Mouse (Mus musculus): ENCODE measurements around the gene Defb19. TPM values are rescaled to one million over a fixed set of nuclear protein-coding genes. Genes with fewer than 3 reads are reported as not detected.

The Defb19 gene
- polyA plus RNA-seq, 1 experiment: not detected

- H3K36me3 ChIP-seq (ENCODE audit: control insufficient read depth): no peaks in the 10 kb centered on the region
- H3K4me1 ChIP-seq (ENCODE audit: control insufficient read depth): no peaks in the 10 kb centered on the region
- no peak overlapping the region for H3K4me3 ChIP-seq (replicated peaks)
- no peaks in the 10 kb centered on the region for H3K27me3 ChIP-seq (ENCODE audit: control insufficient read depth)
- no peaks in the 10 kb centered on the region for H3K9me3 ChIP-seq (ENCODE audit: control insufficient read depth, low read length)
- TF ChIP-seq GATA1 (IDR thresholded peaks at IDR 0.05; ENCODE audit: low read length) (no peak), TAL1 (IDR thresholded peaks at IDR 0.05; ENCODE audit: low read length) (no peak)
Observed at GRCm38 (mm10) chr2:152569881-152570280, 10.2 kb downstream of the Defb19 start.

GRCm38 (mm10) chr2:152569038-152569437 is 11.1 kb downstream of the Defb19 start, which contains the start of gene Gm17416:
Gm17416 (plus strand) TSS chr2:152569338.
- no peaks in the 10 kb centered on the region for H3K4me1 ChIP-seq (ENCODE audit: control insufficient read depth)
- H3K27me3 ChIP-seq (ENCODE audit: control insufficient read depth): no peaks in the 10 kb centered on the region
- TF ChIP-seq GATA1 (IDR thresholded peaks at IDR 0.05; ENCODE audit: low read length) (no peak), TAL1 (IDR thresholded peaks at IDR 0.05; ENCODE audit: low read length) (no peak)
- no peaks in the 10 kb centered on the region for H3K9me3 ChIP-seq (ENCODE audit: control insufficient read depth, low read length)
- no peaks in the 10 kb centered on the region for H3K36me3 ChIP-seq (ENCODE audit: control insufficient read depth)
- H3K4me3 ChIP-seq (replicated peaks): no peak within 1 kb of the TSS

GRCm38 (mm10) chr2:152556655-152557054 is 23.5 kb downstream of the Defb19 start:
- Histone ChIP-seq H3K9me3 (ENCODE audit: control insufficient read depth, low read length) (no peaks in the 10 kb centered on the region), H3K4me3 (replicated peaks) (no peak overlapping the region), H3K36me3 (ENCODE audit: control insufficient read depth) (no peaks in the 10 kb centered on the region), H3K27me3 (ENCODE audit: control insufficient read depth) (no peaks in the 10 kb centered on the region; the same call in 1 of the 2 replicates), H3K4me1 (ENCODE audit: control insufficient read depth) (no peaks in the 10 kb centered on the region; the same call in 1 of the 2 replicates)
- TF ChIP-seq TAL1 (IDR thresholded peaks at IDR 0.05; ENCODE audit: low read length): no peak
- no peak for TF ChIP-seq GATA1 (IDR thresholded peaks at IDR 0.05; ENCODE audit: low read length)

DNA sequence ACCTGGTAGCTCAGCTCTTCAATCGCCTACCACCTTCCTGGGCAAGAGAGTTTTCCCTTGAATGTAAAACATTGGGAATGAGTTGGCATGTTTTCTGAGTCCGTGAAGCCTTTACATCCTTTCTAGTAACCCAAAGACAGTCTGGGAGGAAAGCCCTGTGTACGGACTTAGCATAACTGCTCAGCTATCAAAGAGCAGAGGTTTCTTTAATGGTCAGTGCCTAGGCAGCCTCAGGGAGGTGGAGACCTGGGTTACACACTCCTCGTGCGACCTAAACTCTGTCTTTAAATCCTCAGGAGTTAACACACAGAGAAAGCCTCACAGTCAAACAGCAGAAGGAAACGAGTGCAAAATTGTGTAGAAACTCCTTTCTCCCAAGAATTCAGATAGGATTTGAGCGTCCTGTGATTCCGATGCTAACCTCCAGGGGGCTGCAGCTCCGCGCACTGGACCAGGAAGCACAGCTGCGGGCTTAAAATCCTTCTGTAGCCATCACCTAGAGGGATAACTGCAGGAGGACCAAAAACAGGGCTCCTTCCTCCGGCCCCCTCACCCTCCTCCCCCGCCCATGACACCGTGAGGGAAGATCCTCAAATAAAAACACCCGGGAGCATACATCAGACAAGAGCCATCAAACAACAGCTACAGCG is 26.2 kb downstream of the Defb19 start:
- TF ChIP-seq TAL1 (IDR thresholded peaks at IDR 0.05; ENCODE audit: low read length): no peak
- Histone ChIP-seq H3K4me3 (replicated peaks) (no peak overlapping the region), H3K36me3 (ENCODE audit: control insufficient read depth) (no peaks in the 10 kb centered on the region)

GRCm38 (mm10) chr2:152548124-152548523 is 32.0 kb downstream of the Defb19 start:
- Histone ChIP-seq H3K4me3 (replicated peaks) (no peak overlapping the region), H3K36me3 (ENCODE audit: control insufficient read depth) (no peaks in the 10 kb centered on the region), H3K27me3 (ENCODE audit: control insufficient read depth) (no peaks in the 10 kb centered on the region), H3K4me1 (ENCODE audit: control insufficient read depth) (no peaks in the 10 kb centered on the region), H3K9me3 (ENCODE audit: control insufficient read depth, low read length) (no peaks in the 10 kb centered on the region)
- TF ChIP-seq GATA1 (IDR thresholded peaks at IDR 0.05; ENCODE audit: low read length) (no peak), TAL1 (IDR thresholded peaks at IDR 0.05; ENCODE audit: low read length) (no peak)

More for the DNA sequence above, 26.2 kb downstream of the Defb19 start:
- Histone ChIP-seq H3K9me3 (ENCODE audit: control insufficient read depth, low read length) (no peaks in the 10 kb centered on the region), H3K4me1 (ENCODE audit: control insufficient read depth) (no peaks in the 10 kb centered on the region), H3K27me3 (ENCODE audit: control insufficient read depth) (no peaks in the 10 kb centered on the region; the same call in 1 of the 2 replicates)

- Histone ChIP-seq H3K27me3 (ENCODE audit: control insufficient read depth) (no peaks in the 10 kb centered on the region), H3K4me3 (replicated peaks) (no peak overlapping the region), H3K36me3 (ENCODE audit: control insufficient read depth) (no peaks in the 10 kb centered on the region), H3K4me1 (ENCODE audit: control insufficient read depth) (no peaks in the 10 kb centered on the region), H3K9me3 (ENCODE audit: control insufficient read depth, low read length) (peaks cover 3% of the 10 kb centered on the region; the same call in 1 of the 2 replicates)
- TF ChIP-seq GATA1 (IDR thresholded peaks at IDR 0.05; ENCODE audit: low read length) (no peak), TAL1 (IDR thresholded peaks at IDR 0.05; ENCODE audit: low read length) (no peak)
Observed at GRCm38 (mm10) chr2:152544691-152545090, 35.4 kb downstream of the Defb19 start.

DNA sequence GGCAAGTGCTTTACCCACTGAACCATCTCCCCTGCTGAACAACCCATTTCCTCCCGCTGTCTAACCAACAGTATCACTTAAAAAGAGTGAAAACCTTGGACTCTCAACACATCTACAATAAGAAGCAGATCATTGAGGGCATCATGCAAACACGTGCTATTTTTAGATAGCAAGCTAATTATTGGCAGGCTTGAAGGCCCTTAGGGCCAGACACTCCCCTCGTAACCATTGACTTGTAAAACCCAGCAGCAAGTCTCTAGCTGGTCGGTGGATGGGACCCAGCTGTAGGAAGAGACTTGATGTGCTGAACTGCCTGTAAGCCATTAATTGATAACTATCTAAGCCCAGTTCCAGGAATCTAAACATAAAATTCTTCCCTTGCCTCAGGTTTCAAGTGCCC is 36.6 kb downstream of the Defb19 start:
- no peaks in the 10 kb centered on the region for H3K27me3 ChIP-seq (ENCODE audit: control insufficient read depth)
- no peak overlapping the region for H3K4me3 ChIP-seq (replicated peaks)
- H3K36me3 ChIP-seq (ENCODE audit: control insufficient read depth): no peaks in the 10 kb centered on the region
- no peaks in the 10 kb centered on the region for H3K4me1 ChIP-seq (ENCODE audit: control insufficient read depth)
- no peak for TF ChIP-seq TAL1 (IDR thresholded peaks at IDR 0.05; ENCODE audit: low read length)
- no peak for TF ChIP-seq GATA1 (IDR thresholded peaks at IDR 0.05; ENCODE audit: low read length)
- peaks cover 3% of the 10 kb centered on the region; the same call in 1 of the 2 replicates for H3K9me3 ChIP-seq (ENCODE audit: control insufficient read depth, low read length)

DNA sequence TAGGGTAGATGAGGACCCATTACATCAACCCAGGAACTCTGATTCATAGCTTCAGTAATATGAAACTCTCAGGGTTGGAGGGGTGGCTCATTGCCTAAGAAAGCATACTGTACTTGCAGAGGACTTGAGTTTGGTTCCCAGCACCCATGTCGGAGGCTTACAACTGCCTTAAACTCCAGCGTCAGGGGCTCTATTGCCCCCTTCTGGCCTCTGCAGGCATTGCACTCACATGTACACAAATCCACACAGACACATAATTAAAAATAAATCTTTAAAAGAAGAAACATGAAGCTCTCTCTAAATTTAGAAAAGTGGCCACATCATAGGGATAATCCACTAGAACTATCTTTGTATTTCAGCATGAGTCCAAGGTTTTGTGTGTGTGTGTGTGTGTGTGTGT is 37.2 kb downstream of the Defb19 start:
- Histone ChIP-seq H3K36me3 (ENCODE audit: control insufficient read depth) (no peaks in the 10 kb centered on the region), H3K4me3 (replicated peaks) (no peak overlapping the region), H3K4me1 (ENCODE audit: control insufficient read depth) (no peaks in the 10 kb centered on the region), H3K9me3 (ENCODE audit: control insufficient read depth, low read length) (peaks cover 3% of the 10 kb centered on the region; the same call in 1 of the 2 replicates), H3K27me3 (ENCODE audit: control insufficient read depth) (no peaks in the 10 kb centered on the region)
- no peak for TF ChIP-seq TAL1 (IDR thresholded peaks at IDR 0.05; ENCODE audit: low read length)
- no peak for TF ChIP-seq GATA1 (IDR thresholded peaks at IDR 0.05; ENCODE audit: low read length)

- H3K4me1 ChIP-seq (ENCODE audit: control insufficient read depth): no peaks in the 10 kb centered on the region
- H3K9me3 ChIP-seq (ENCODE audit: control insufficient read depth, low read length): peaks cover 3% of the 10 kb centered on the region; the same call in 1 of the 2 replicates
- no peaks in the 10 kb centered on the region for H3K36me3 ChIP-seq (ENCODE audit: control insufficient read depth)
- H3K27me3 ChIP-seq (ENCODE audit: control insufficient read depth): no peaks in the 10 kb centered on the region
- no peak for TF ChIP-seq GATA1 (IDR thresholded peaks at IDR 0.05; ENCODE audit: low read length)
- no peak for TF ChIP-seq TAL1 (IDR thresholded peaks at IDR 0.05; ENCODE audit: low read length)
- no peak overlapping the region for H3K4me3 ChIP-seq (replicated peaks)
Observed at GRCm38 (mm10) chr2:152541979-152542378, 38.1 kb downstream of the Defb19 start.
